Mouse (Mus musculus): ENCODE measurements at regions not wholly inside any gene's neighbourhood (a gene's known extent, or its start where the extent isn't known, plus 50 kb on each side); places are given as distances from the start of the nearest gene placed in this dataset.

GRCm38 (mm10) chr16:87031836-87032235, 322.1 kb upstream of the N6amt1 start:
- Histone ChIP-seq H3K4me1 (ENCODE audit: control insufficient read depth, insufficient read depth, low read depth, low read length) (no peaks in the 10 kb centered on the region), H3K27me3 (replicated peaks; ENCODE audit: control insufficient read depth, insufficient read depth, low read length) (no peaks in the 10 kb centered on the region), H3K4me3 (ENCODE audit: low read length) (no peak overlapping the region), H3K9ac (ENCODE audit: low read depth, low read length) (no peak overlapping the region), H3K9me3 (ENCODE audit: control insufficient read depth, low read length) (no peaks in the 10 kb centered on the region), H3K4me2 (ENCODE audit: low read length) (no peak overlapping the region), H3K27ac (ENCODE audit: low read depth, low read length) (no peak overlapping the region), H3K36me3 (ENCODE audit: control insufficient read depth, insufficient read depth, low read length) (no peaks in the 10 kb centered on the region)
- ATAC-seq = no peak
- 72% methylated on average over 3 of the region's 3 CpGs for WGBS

- no peaks in the 10 kb centered on the region for H3K9me3 ChIP-seq (ENCODE audit: control insufficient read depth, low read length)
- H3K4me2 ChIP-seq (ENCODE audit: low read length) = no peak overlapping the region
- ATAC-seq = no peak
- 83% methylated on average over 5 of the region's 5 CpGs for WGBS
- no peaks in the 10 kb centered on the region for H3K27me3 ChIP-seq (replicated peaks; ENCODE audit: control insufficient read depth, insufficient read depth, low read length)
- H3K4me3 ChIP-seq (ENCODE audit: low read length) = no peak overlapping the region
- no peaks in the 10 kb centered on the region for H3K4me1 ChIP-seq (ENCODE audit: control insufficient read depth, insufficient read depth, low read depth, low read length)
- H3K27ac ChIP-seq (ENCODE audit: low read depth, low read length) = no peak overlapping the region
- no peaks in the 10 kb centered on the region for H3K36me3 ChIP-seq (ENCODE audit: control insufficient read depth, insufficient read depth, low read length)
- no peak overlapping the region for H3K9ac ChIP-seq (ENCODE audit: low read depth, low read length)
These were observed 325.4 kb upstream of the N6amt1 start for GRCm38 (mm10) chr16:87028516-87029145.

GRCm38 (mm10) chr16:87027621-87028020, 326.4 kb upstream of the N6amt1 start:
- H3K9ac ChIP-seq (ENCODE audit: low read depth, low read length) = no peak overlapping the region
- no peak overlapping the region for H3K4me3 ChIP-seq (ENCODE audit: low read length)
- H3K4me2 ChIP-seq (ENCODE audit: low read length) = no peak overlapping the region
- no peaks in the 10 kb centered on the region for H3K4me1 ChIP-seq (ENCODE audit: control insufficient read depth, insufficient read depth, low read depth, low read length)
- H3K9me3 ChIP-seq (ENCODE audit: control insufficient read depth, low read length) = no peaks in the 10 kb centered on the region
- H3K27ac ChIP-seq (ENCODE audit: low read depth, low read length) = no peak overlapping the region
- H3K27me3 ChIP-seq (replicated peaks; ENCODE audit: control insufficient read depth, insufficient read depth, low read length) = no peaks in the 10 kb centered on the region
- no peaks in the 10 kb centered on the region for H3K36me3 ChIP-seq (ENCODE audit: control insufficient read depth, insufficient read depth, low read length)
- WGBS = 73% methylated on average over 1 of the region's 1 CpGs
- no peak for ATAC-seq

- no peak for ATAC-seq
- no peak overlapping the region for H3K27ac ChIP-seq (ENCODE audit: low read depth, low read length)
- no peaks in the 10 kb centered on the region for H3K4me1 ChIP-seq (ENCODE audit: control insufficient read depth, insufficient read depth, low read depth, low read length)
- no peaks in the 10 kb centered on the region for H3K9me3 ChIP-seq (ENCODE audit: control insufficient read depth, low read length)
- WGBS = 91% methylated on average over 4 of the region's 4 CpGs
- no peaks in the 10 kb centered on the region for H3K36me3 ChIP-seq (ENCODE audit: control insufficient read depth, insufficient read depth, low read length)
- H3K27me3 ChIP-seq (replicated peaks; ENCODE audit: control insufficient read depth, insufficient read depth, low read length) = no peaks in the 10 kb centered on the region
- no peak overlapping the region for H3K4me2 ChIP-seq (ENCODE audit: low read length)
- H3K4me3 ChIP-seq (ENCODE audit: low read length) = no peak overlapping the region
- H3K9ac ChIP-seq (ENCODE audit: low read depth, low read length) = no peak overlapping the region
These were observed 331.9 kb upstream of the N6amt1 start for GRCm38 (mm10) chr16:87022041-87022440.

GRCm38 (mm10) chr16:87017107-87017670, 336.8 kb upstream of the N6amt1 start:
- no peaks in the 10 kb centered on the region for H3K36me3 ChIP-seq (ENCODE audit: control insufficient read depth, insufficient read depth, low read length)
- ATAC-seq = no peak

GRCm38 (mm10) chr16:87001579-87001978, 352.4 kb upstream of the N6amt1 start:
- Histone ChIP-seq H3K27me3 (replicated peaks; ENCODE audit: control insufficient read depth, insufficient read depth, low read length) (no peaks in the 10 kb centered on the region), H3K27ac (ENCODE audit: low read depth, low read length) (peak overlapping the region; percentile 12; the same call in 1 of the 2 replicates), H3K4me3 (ENCODE audit: low read length) (no peak overlapping the region), H3K4me1 (ENCODE audit: control insufficient read depth, insufficient read depth, low read depth, low read length) (no peaks in the 10 kb centered on the region), H3K4me2 (ENCODE audit: low read length) (no peak overlapping the region), H3K36me3 (ENCODE audit: control insufficient read depth, insufficient read depth, low read length) (no peaks in the 10 kb centered on the region), H3K9ac (ENCODE audit: low read depth, low read length) (no peak overlapping the region), H3K9me3 (ENCODE audit: control insufficient read depth, low read length) (no peaks in the 10 kb centered on the region)
- peak; percentile 81 for ATAC-seq
- WGBS = 47% methylated on average over 3 of the region's 3 CpGs

More at GRCm38 (mm10) chr16:87017107-87017670, 336.8 kb upstream of the N6amt1 start:
- no peak overlapping the region for H3K27ac ChIP-seq (ENCODE audit: low read depth, low read length)
- no peaks in the 10 kb centered on the region for H3K4me1 ChIP-seq (ENCODE audit: control insufficient read depth, insufficient read depth, low read depth, low read length)
- H3K4me3 ChIP-seq (ENCODE audit: low read length) = no peak overlapping the region
- H3K9me3 ChIP-seq (ENCODE audit: control insufficient read depth, low read length) = no peaks in the 10 kb centered on the region
- H3K27me3 ChIP-seq (replicated peaks; ENCODE audit: control insufficient read depth, insufficient read depth, low read length) = no peaks in the 10 kb centered on the region
- no peak overlapping the region for H3K9ac ChIP-seq (ENCODE audit: low read depth, low read length)
- WGBS = 85% methylated on average over 7 of the region's 7 CpGs
- no peak overlapping the region for H3K4me2 ChIP-seq (ENCODE audit: low read length)

- H3K4me2 ChIP-seq (ENCODE audit: low read length) = no peak overlapping the region
- no peak overlapping the region for H3K4me3 ChIP-seq (ENCODE audit: low read length)
- no peaks in the 10 kb centered on the region for H3K36me3 ChIP-seq (ENCODE audit: control insufficient read depth, insufficient read depth, low read length)
- no peaks in the 10 kb centered on the region for H3K27me3 ChIP-seq (replicated peaks; ENCODE audit: control insufficient read depth, insufficient read depth, low read length)
- H3K4me1 ChIP-seq (ENCODE audit: control insufficient read depth, insufficient read depth, low read depth, low read length) = no peaks in the 10 kb centered on the region
- no peaks in the 10 kb centered on the region for H3K9me3 ChIP-seq (ENCODE audit: control insufficient read depth, low read length)
- no peak overlapping the region for H3K9ac ChIP-seq (ENCODE audit: low read depth, low read length)
- H3K27ac ChIP-seq (ENCODE audit: low read depth, low read length) = no peak overlapping the region; the same call in 1 of the 2 replicates
- peak; percentile 92 for ATAC-seq
- WGBS = 32% methylated on average over 3 of the region's 3 CpGs
These were observed 352.9 kb upstream of the N6amt1 start for GRCm38 (mm10) chr16:87001135-87001534.

- Histone ChIP-seq H3K36me3 (ENCODE audit: control insufficient read depth, insufficient read depth, low read length) (no peaks in the 10 kb centered on the region), H3K4me2 (ENCODE audit: low read length) (no peak overlapping the region), H3K27ac (ENCODE audit: low read depth, low read length) (no peak overlapping the region), H3K9ac (ENCODE audit: low read depth, low read length) (no peak overlapping the region), H3K4me1 (ENCODE audit: control insufficient read depth, insufficient read depth, low read depth, low read length) (no peaks in the 10 kb centered on the region), H3K27me3 (replicated peaks; ENCODE audit: control insufficient read depth, insufficient read depth, low read length) (no peaks in the 10 kb centered on the region), H3K4me3 (ENCODE audit: low read length) (no peak overlapping the region), H3K9me3 (ENCODE audit: control insufficient read depth, low read length) (no peaks in the 10 kb centered on the region)
- no peak for ATAC-seq
- 87% methylated on average over 3 of the region's 3 CpGs for WGBS
These were observed 382.3 kb upstream of the N6amt1 start for GRCm38 (mm10) chr16:86971691-86972090.

- Histone ChIP-seq H3K4me3 (ENCODE audit: low read length) (no peak overlapping the region), H3K4me1 (ENCODE audit: control insufficient read depth, insufficient read depth, low read depth, low read length) (no peaks in the 10 kb centered on the region), H3K27ac (ENCODE audit: low read depth, low read length) (no peak overlapping the region), H3K9ac (ENCODE audit: low read depth, low read length) (no peak overlapping the region), H3K27me3 (replicated peaks; ENCODE audit: control insufficient read depth, insufficient read depth, low read length) (no peaks in the 10 kb centered on the region), H3K9me3 (ENCODE audit: control insufficient read depth, low read length) (no peaks in the 10 kb centered on the region), H3K36me3 (ENCODE audit: control insufficient read depth, insufficient read depth, low read length) (no peaks in the 10 kb centered on the region), H3K4me2 (ENCODE audit: low read length) (no peak overlapping the region)
- ATAC-seq = no peak
- 86% methylated on average over 6 of the region's 6 CpGs for WGBS
These were observed 404.3 kb upstream of the N6amt1 start for GRCm38 (mm10) chr16:86949681-86950080.

Data from hindbrain, embryonic 16.5 days (tissue).